Mouse (Mus musculus): ENCODE results near the gene Nos2. TPM values are rescaled to one million over a fixed set of nuclear protein-coding genes. Genes with fewer than 3 reads are reported as not detected.
"Not testable (repeated sequence)": the region's sequence is repeated elsewhere in the genome, so short reads cannot be mapped to it uniquely, and the experiment has no call there.

Nos2 gene
- polyA plus RNA-seq, 1 experiment, result not detected

- Histone ChIP-seq H3K4me1 (ENCODE audit: control insufficient read depth) (peaks cover 34% of the 10 kb centered on the region), H3K36me3 (ENCODE audit: control insufficient read depth) (no peaks in the 10 kb centered on the region), H3K9me3 (ENCODE audit: control insufficient read depth, low read length) (peaks cover 7% of the 10 kb centered on the region), H3K4me3 (replicated peaks) (no peak overlapping the region), H3K27me3 (ENCODE audit: control insufficient read depth) (no peaks in the 10 kb centered on the region)
- TF ChIP-seq GATA1 (IDR thresholded peaks at IDR 0.05; ENCODE audit: low read length), result no peak
- no peak for TF ChIP-seq TAL1 (IDR thresholded peaks at IDR 0.05; ENCODE audit: low read length)
Observed at GRCm38 (mm10) chr11:79001871-79002270, 81.3 kb downstream of the Nos2 start.

DNA sequence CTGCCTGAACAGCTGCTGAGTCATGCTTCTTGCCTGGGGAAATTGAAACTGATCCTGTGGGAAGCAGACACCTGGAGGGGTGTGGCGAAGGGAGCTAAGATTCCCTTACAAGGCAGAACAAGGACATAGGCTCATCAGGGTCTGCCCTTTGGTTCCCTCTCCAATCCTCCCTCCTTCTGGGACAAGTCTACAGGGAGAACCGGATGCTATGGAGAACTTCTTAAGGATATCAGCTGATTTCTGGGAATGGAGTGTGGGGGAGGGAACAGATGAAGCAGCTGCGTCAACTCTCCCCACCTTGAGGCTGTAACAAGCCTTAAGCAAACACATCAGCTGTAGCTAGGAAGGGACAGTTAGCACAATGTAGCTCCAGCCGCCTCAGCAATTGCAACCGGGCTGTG, 82.0 kb downstream of the Nos2 start:
- Histone ChIP-seq H3K9me3 (ENCODE audit: control insufficient read depth, low read length) (peaks cover 3% of the 10 kb centered on the region; the same call in 1 of the 2 replicates), H3K27me3 (ENCODE audit: control insufficient read depth) (no peaks in the 10 kb centered on the region), H3K4me3 (replicated peaks) (no peak overlapping the region), H3K4me1 (ENCODE audit: control insufficient read depth) (peaks cover 34% of the 10 kb centered on the region), H3K36me3 (ENCODE audit: control insufficient read depth) (no peaks in the 10 kb centered on the region)
- TF ChIP-seq GATA1 (IDR thresholded peaks at IDR 0.05; ENCODE audit: low read length) (no peak), TAL1 (IDR thresholded peaks at IDR 0.05; ENCODE audit: low read length) (no peak)

- H3K36me3 ChIP-seq (ENCODE audit: control insufficient read depth), result no peaks in the 10 kb centered on the region
- no peak for TF ChIP-seq TAL1 (IDR thresholded peaks at IDR 0.05; ENCODE audit: low read length)
- no peak for TF ChIP-seq GATA1 (IDR thresholded peaks at IDR 0.05; ENCODE audit: low read length)
Observed at GRCm38 (mm10) chr11:79003053-79003768, 82.6 kb downstream of the Nos2 start.

GRCm38 (mm10) chr11:79003769-79004638, 83.4 kb downstream of the Nos2 start:
- Histone ChIP-seq H3K27me3 (ENCODE audit: control insufficient read depth) (no peaks in the 10 kb centered on the region), H3K4me1 (ENCODE audit: control insufficient read depth) (peaks cover 42% of the 10 kb centered on the region), H3K4me3 (replicated peaks) (no peak overlapping the region), H3K36me3 (ENCODE audit: control insufficient read depth) (no peaks in the 10 kb centered on the region), H3K9me3 (ENCODE audit: control insufficient read depth, low read length) (no peaks in the 10 kb centered on the region)
- TF ChIP-seq GATA1 (IDR thresholded peaks at IDR 0.05; ENCODE audit: low read length) (no peak), TAL1 (IDR thresholded peaks at IDR 0.05; ENCODE audit: low read length) (no peak)

More at GRCm38 (mm10) chr11:79003053-79003768, 82.6 kb downstream of the Nos2 start:
- no peaks in the 10 kb centered on the region for H3K9me3 ChIP-seq (ENCODE audit: control insufficient read depth, low read length)
- peaks cover 38% of the 10 kb centered on the region for H3K4me1 ChIP-seq (ENCODE audit: control insufficient read depth)
- no peaks in the 10 kb centered on the region for H3K27me3 ChIP-seq (ENCODE audit: control insufficient read depth)
- no peak overlapping the region for H3K4me3 ChIP-seq (replicated peaks)

GRCm38 (mm10) chr11:79005578-79006394, 85.2 kb downstream of the Nos2 start:
- H3K27me3 ChIP-seq (ENCODE audit: control insufficient read depth), result no peaks in the 10 kb centered on the region
- H3K4me1 ChIP-seq (ENCODE audit: control insufficient read depth), result peaks cover 42% of the 10 kb centered on the region
- H3K9me3 ChIP-seq (ENCODE audit: control insufficient read depth, low read length), result no peaks in the 10 kb centered on the region
- no peaks in the 10 kb centered on the region for H3K36me3 ChIP-seq (ENCODE audit: control insufficient read depth)
- TF ChIP-seq GATA1 (IDR thresholded peaks at IDR 0.05; ENCODE audit: low read length) (no peak), TAL1 (IDR thresholded peaks at IDR 0.05; ENCODE audit: low read length) (no peak)
- no peak overlapping the region for H3K4me3 ChIP-seq (replicated peaks)

GRCm38 (mm10) chr11:79006417-79006816, 85.8 kb downstream of the Nos2 start:
- TF ChIP-seq TAL1 (IDR thresholded peaks at IDR 0.05; ENCODE audit: low read length) (no peak), GATA1 (IDR thresholded peaks at IDR 0.05; ENCODE audit: low read length) (no peak)
- Histone ChIP-seq H3K9me3 (ENCODE audit: control insufficient read depth, low read length) (no peaks in the 10 kb centered on the region), H3K4me1 (ENCODE audit: control insufficient read depth) (peaks cover 42% of the 10 kb centered on the region), H3K4me3 (replicated peaks) (no peak overlapping the region), H3K27me3 (ENCODE audit: control insufficient read depth) (no peaks in the 10 kb centered on the region), H3K36me3 (ENCODE audit: control insufficient read depth) (no peaks in the 10 kb centered on the region)

GRCm38 (mm10) chr11:79007356-79007755, 86.8 kb downstream of the Nos2 start:
- H3K36me3 ChIP-seq (ENCODE audit: control insufficient read depth); H3K9me3 ChIP-seq (ENCODE audit: control insufficient read depth, low read length): not testable (repeated sequence)
- H3K4me1 ChIP-seq (ENCODE audit: control insufficient read depth), result peaks cover 42% of the 10 kb centered on the region

DNA sequence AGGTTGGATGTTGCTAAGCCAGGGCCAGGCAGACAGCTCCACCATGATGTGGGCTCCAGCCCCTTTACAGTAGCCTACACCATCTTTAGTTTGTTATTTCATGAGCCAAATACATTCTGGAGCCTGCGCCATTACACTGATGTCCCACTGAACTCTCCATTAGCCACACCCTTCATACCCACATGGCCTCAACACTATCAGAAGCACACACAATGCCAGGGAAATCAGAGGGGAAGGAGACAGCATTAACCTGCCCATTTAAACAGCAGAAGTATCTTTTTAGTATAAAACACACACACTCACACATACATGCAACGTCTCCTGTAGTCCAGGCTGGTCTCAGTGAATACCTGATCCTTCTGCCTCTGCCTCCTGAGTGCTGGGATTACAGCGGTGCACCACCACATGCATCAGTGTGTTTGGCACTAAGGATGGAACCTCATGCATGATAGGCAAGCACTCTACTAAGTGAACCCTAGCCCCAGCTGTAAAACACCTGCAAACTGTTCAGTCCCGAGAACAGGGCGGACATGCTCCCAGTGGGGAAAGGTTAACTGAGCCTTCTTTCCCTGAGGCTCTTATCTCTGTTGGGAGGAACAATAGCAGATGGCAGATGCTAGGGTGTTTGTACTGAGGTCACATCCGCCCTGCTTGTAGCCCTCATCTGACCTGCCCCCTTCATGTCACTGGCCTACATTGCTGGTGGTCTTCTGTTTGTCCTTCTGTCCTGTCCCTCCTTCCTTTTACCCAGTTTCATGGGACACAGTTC, 87.6 kb downstream of the Nos2 start:
- no peak overlapping the region for H3K4me3 ChIP-seq (replicated peaks)
- H3K4me1 ChIP-seq (ENCODE audit: control insufficient read depth), result peaks cover 34% of the 10 kb centered on the region
- no peaks in the 10 kb centered on the region for H3K9me3 ChIP-seq (ENCODE audit: control insufficient read depth, low read length)
- H3K36me3 ChIP-seq (ENCODE audit: control insufficient read depth), result no peaks in the 10 kb centered on the region
- TF ChIP-seq GATA1 (IDR thresholded peaks at IDR 0.05; ENCODE audit: low read length) (no peak), TAL1 (IDR thresholded peaks at IDR 0.05; ENCODE audit: low read length) (no peak)
- H3K27me3 ChIP-seq (ENCODE audit: control insufficient read depth), result no peaks in the 10 kb centered on the region

More at GRCm38 (mm10) chr11:79007356-79007755, 86.8 kb downstream of the Nos2 start:
- H3K27me3 ChIP-seq (ENCODE audit: control insufficient read depth); H3K4me3 ChIP-seq (replicated peaks): not testable (repeated sequence)
